Mouse (Mus musculus) midbrain, embryonic 13.5 days (tissue): ENCODE measurements around the gene Stard3. TPM values are rescaled to one million over a fixed set of nuclear protein-coding genes. Genes with fewer than 3 reads are reported as not detected.

Experiments used
- ATAC-seq: fragments of 200-750 bp; cut with Nextera tagmentation; 2 replicates; pipeline ENCODE4 v1.8.0; 2017; ENCODE audit warnings: mild to moderate bottlenecking, moderate TSS enrichment, moderate library complexity
- H3K27ac ChIP-seq: fragments of 300-500 bp; sonication (generic); 2 replicates; pipeline ENCODE4 v1.5.1; 2015; ENCODE audit warnings: inconsistent platforms, mild to moderate bottlenecking, moderate library complexity
- H3K27me3 ChIP-seq: fragments of 300-500 bp; sonication (generic); 2 replicates; pipeline ENCODE4 v1.6.1; 2015; ENCODE audit warnings: mild to moderate bottlenecking, inconsistent platforms
- H3K36me3 ChIP-seq: fragments of 300-500 bp; sonication (generic); 2 replicates; pipeline ENCODE4 v1.6.1; 2015; ENCODE audit warnings: mild to moderate bottlenecking, inconsistent platforms
- H3K4me1 ChIP-seq: fragments of 300-500 bp; sonication (generic); replicated peaks from 2 replicates; pipeline ENCODE4 v1.6.1; 2015; ENCODE audit warnings: inconsistent platforms
- H3K4me2 ChIP-seq: fragments of 300-500 bp; sonication (generic); replicated peaks from 2 replicates; pipeline ENCODE4 v1.6.1; 2015; ENCODE audit warnings: moderate library complexity, mild to moderate bottlenecking, inconsistent platforms
- H3K4me3 ChIP-seq: fragments of 300-500 bp; sonication (generic); replicated peaks from 2 replicates; pipeline ENCODE4 v1.5.1; 2015; ENCODE audit warnings: mild to moderate bottlenecking, inconsistent platforms
- H3K9ac ChIP-seq: fragments of 300-500 bp; sonication (generic); replicated peaks from 2 replicates; pipeline ENCODE4 v1.6.1; 2015; ENCODE audit warnings: mild to moderate bottlenecking, inconsistent platforms
- H3K9me3 ChIP-seq: fragments of 300-500 bp; sonication (generic); 2 replicates; pipeline ENCODE4 v1.6.1; 2016; ENCODE audit warnings: mild to moderate bottlenecking, inconsistent platforms
- WGBS: fragments of 180-500 bp; shearing (Covaris S2); methylation state at CpG from one replicate; pipeline ENCODE4 v1.1.7; 2015; 5-methylcytosine and 5-hydroxymethylcytosine counted together
- polyA plus RNA-seq: library from polyadenylated mRNA; unstranded; fragments of >200 nt; fragmentation: Nextera tagmentation; extraction: Ambion mirVana; gene quantifications from 2 replicates; pipeline ENCODE4 v1.2.1, GENCODE M21; 2015

The Stard3 gene
- polyA plus RNA-seq, 1 experiment from 2014 or later, result 46.9 TPM

- no peak for ATAC-seq
- Histone ChIP-seq H3K27ac (no peak overlapping the region), H3K9me3 (no peaks in the 10 kb centered on the region), H3K4me2 (no peak overlapping the region), H3K4me1 (peaks cover 27% of the 10 kb centered on the region), H3K36me3 (no peaks in the 10 kb centered on the region), H3K4me3 (no peak overlapping the region), H3K27me3 (peaks cover 86% of the 10 kb centered on the region), H3K9ac (no peak overlapping the region)
- WGBS, result 11% methylated on average over 4 of the region's 4 CpGs
Measured at GRCm38 (mm10) chr11:98340597-98340996, 17.6 kb upstream of the Stard3 start.

GRCm38 (mm10) chr11:98341174-98341573 is 17.0 kb upstream of the Stard3 start:
- H3K27me3 ChIP-seq, result peaks cover 85% of the 10 kb centered on the region
- WGBS, result 68% methylated on average over 4 of the region's 4 CpGs

DNA sequence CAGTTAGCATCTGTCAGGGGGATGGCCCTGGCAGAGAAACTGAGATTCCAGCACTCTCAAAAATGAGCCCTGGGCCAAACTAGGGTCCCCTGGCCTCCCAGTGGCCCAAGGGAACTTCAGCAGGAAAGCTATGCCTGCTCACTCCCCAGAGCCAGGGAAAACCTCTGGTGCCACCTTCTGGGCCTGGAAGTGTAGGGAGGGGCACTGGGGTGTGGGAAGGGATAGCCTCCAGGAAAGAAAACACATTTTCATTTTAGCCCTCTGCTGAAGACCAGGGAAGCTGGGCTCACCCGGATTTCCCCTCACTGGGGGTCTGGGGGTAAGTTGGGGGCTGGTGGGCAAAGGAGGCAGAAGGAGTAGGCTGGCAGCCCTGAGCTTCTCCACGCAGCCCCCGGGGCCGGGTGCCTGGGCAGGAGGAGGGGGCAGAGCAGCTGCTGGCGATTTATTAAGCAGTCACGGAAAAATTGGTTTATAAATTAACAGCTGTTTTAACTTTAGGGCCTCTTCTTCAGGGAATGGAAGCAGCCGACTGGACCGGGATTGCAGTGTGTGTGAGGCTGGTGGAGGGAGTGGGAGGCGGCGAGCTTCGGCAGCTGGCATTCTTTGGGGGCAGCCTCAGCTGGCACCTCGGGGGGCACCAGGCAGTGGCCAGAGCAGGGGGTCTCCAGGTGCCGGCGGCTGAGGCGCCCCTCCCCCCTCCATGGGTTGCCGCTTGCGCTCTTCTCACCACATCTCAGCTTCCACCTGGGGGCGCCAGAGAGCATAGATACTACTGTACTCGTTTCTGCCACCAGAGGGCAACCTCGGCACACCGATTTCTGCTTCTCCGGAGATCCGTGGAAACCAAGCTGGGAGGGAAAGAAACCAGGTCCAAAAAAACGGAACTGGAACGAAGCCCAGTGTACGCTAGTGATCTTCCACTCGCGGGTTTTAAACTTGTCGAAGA is 15.9 kb upstream of the Stard3 start:
- Histone ChIP-seq H3K4me2 (peak overlapping the region; percentile 48), H3K27me3 (peaks cover 85% of the 10 kb centered on the region), H3K27ac (0 out of 2 replicates have a peak overlapping the region, but pooled peaks have one; percentile 9)

More at GRCm38 (mm10) chr11:98341174-98341573, 17.0 kb upstream of the Stard3 start:
- H3K9me3 ChIP-seq, result no peaks in the 10 kb centered on the region
- H3K36me3 ChIP-seq, result no peaks in the 10 kb centered on the region
- no peak overlapping the region for H3K27ac ChIP-seq
- no peak for ATAC-seq
- H3K4me2 ChIP-seq, result no peak overlapping the region
- H3K4me3 ChIP-seq, result no peak overlapping the region
- H3K4me1 ChIP-seq, result peaks cover 27% of the 10 kb centered on the region
- no peak overlapping the region for H3K9ac ChIP-seq

GRCm38 (mm10) chr11:98345253-98345652 is 12.9 kb upstream of the Stard3 start:
- H3K4me3 ChIP-seq, result 0 out of 2 replicates have a peak overlapping the region, but pooled peaks have one; percentile 10
- no peak for ATAC-seq
- no peak overlapping the region for H3K9ac ChIP-seq

More for the DNA sequence above, 15.9 kb upstream of the Stard3 start:
- Histone ChIP-seq H3K36me3 (no peaks in the 10 kb centered on the region), H3K9me3 (no peaks in the 10 kb centered on the region), H3K4me3 (peak overlapping the region; percentile 24), H3K9ac (0 out of 2 replicates have a peak overlapping the region, but pooled peaks have one; percentile 28), H3K4me1 (peaks cover 31% of the 10 kb centered on the region)
- peak; percentile 63 for ATAC-seq
- WGBS, result 1% methylated on average over 29 of the region's 29 CpGs

DNA sequence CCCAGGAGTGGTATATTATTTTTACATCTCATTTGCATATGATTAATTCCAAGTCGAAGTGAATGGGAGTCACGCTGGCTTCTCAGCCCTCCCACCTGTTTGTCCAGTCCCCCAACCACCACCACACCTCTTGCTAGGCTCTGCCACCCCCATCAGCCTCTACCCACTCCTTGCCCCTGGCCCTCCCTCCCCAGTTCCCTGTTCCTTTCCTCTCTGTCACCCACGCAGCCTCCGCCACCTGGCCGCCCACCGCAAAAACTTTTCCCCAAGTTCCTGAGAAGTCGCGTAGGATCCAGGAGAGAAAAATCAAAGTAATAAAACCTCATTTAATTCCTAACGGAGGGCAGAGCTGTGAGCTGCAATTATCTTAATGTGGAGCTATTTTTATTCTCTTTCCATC is 12.0 kb upstream of the Stard3 start:
- Histone ChIP-seq H3K4me3 (no peak overlapping the region), H3K9ac (no peak overlapping the region), H3K27me3 (peaks cover 87% of the 10 kb centered on the region), H3K9me3 (no peaks in the 10 kb centered on the region), H3K27ac (no peak overlapping the region), H3K4me2 (no peak overlapping the region), H3K4me1 (peaks cover 32% of the 10 kb centered on the region), H3K36me3 (no peaks in the 10 kb centered on the region)
- no peak for ATAC-seq
- 6% methylated on average over 9 of the region's 9 CpGs for WGBS

More at GRCm38 (mm10) chr11:98345253-98345652, 12.9 kb upstream of the Stard3 start:
- Histone ChIP-seq H3K9me3 (no peaks in the 10 kb centered on the region), H3K36me3 (no peaks in the 10 kb centered on the region), H3K27me3 (peaks cover 85% of the 10 kb centered on the region), H3K27ac (no peak overlapping the region), H3K4me2 (peak overlapping the region; percentile 40), H3K4me1 (peaks cover 32% of the 10 kb centered on the region)
- 0% methylated on average over 14 of the region's 14 CpGs for WGBS

DNA sequence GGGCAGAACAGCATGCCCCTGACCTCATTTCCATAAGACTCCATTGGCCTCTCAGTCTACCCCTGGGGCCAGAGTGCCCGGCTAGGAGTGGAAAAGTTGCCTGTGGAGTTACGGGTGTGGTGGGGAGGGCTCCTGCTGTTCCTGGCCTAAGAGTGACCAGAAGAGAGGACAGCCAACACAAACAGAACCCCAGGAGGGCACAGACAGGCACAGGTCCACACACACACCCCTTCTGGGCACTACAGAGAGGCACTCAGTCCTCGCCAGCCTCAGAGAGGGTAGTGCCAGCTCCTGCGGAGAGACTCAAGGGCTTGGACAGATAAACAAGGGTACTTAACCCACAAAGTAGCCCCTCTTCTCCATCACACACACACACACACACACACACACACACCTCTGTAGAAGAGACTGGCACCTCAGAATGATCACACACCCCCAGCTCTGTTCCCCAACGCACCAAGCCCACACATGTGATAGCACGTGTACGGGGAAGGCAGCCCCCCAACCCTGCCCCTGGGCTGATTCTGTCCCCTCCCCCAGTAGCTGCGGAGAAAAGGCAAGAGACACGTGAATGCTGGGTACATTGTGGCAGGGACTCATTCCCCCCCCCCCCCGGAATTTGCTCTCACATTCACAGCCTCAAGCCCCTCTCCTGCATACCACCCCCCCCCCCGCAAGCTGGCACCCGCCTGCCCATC is 10.6 kb upstream of the Stard3 start:
- peaks cover 23% of the 10 kb centered on the region for H3K4me1 ChIP-seq
- no peak for ATAC-seq
- H3K9ac ChIP-seq, result peak overlapping the region; percentile 66; the same call in 1 of the 2 replicates

DNA sequence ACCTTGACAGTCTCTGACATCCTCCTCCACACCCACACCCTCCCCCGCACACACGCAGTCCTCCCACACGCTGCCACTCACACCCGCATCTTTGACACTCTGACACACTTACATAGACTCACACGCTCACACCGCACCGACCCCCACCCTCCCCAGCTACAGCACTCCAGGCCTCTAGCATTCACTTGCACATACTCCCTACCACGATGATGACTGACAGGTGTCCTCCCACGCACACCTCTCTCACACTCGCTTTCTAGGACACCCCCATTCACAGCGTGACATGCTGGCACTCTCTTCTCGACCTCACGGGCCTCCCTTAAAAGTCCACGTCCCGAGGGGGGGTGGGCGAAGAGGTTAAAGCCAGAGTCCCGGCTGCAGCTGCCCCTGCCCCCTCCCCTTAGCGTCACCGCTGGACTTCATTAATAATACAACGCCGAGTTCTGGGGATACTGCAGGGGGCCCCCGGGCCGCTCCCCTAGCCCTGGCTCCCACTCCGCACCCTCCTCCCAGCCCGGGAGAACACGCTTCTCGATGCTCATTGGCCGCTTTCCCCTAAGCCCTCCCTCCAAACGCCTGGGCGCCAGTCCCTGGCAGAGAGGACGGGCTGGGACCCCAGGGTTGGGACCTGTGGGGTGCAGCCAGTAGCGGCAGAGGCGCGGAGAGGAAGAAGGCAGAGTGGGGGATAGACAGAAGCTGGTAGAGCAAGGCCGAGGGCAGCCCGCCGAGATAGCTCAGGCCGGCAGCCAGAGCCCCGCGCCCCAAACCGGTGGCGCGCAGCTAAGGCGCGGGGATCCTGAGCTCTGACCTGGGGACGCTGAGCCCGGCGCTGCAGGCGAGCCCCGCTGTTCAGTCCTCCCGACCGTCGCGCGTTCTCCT is 9.8 kb upstream of the Stard3 start, which contains the start of gene Ppp1r1b:
TSS of gene Ppp1r1b (plus strand) at position 322 of the 879 bp plus-strand sequence.
- Histone ChIP-seq H3K27ac (no peak within 1 kb of the TSS), H3K4me2 (peak within 1 kb of the TSS; percentile 97), H3K4me1 (peaks cover 22% of the 10 kb centered on the region), H3K9me3 (no peaks in the 10 kb centered on the region), H3K36me3 (no peaks in the 10 kb centered on the region), H3K4me3 (peak within 1 kb of the TSS; percentile 54), H3K27me3 (peaks cover 95% of the 10 kb centered on the region), H3K9ac (peak within 1 kb of the TSS; percentile 66)
- under 1% methylated on average over 55 of the region's 55 CpGs for WGBS
- ATAC-seq, result peak; percentile 74

More for the DNA sequence above, 10.6 kb upstream of the Stard3 start:
- Histone ChIP-seq H3K27ac (no peak overlapping the region), H3K9me3 (no peaks in the 10 kb centered on the region), H3K27me3 (peaks cover 87% of the 10 kb centered on the region), H3K4me2 (peak overlapping the region; percentile 97), H3K36me3 (no peaks in the 10 kb centered on the region), H3K4me3 (peak overlapping the region; percentile 54)
- 3% methylated on average over 11 of the region's 12 CpGs for WGBS

DNA sequence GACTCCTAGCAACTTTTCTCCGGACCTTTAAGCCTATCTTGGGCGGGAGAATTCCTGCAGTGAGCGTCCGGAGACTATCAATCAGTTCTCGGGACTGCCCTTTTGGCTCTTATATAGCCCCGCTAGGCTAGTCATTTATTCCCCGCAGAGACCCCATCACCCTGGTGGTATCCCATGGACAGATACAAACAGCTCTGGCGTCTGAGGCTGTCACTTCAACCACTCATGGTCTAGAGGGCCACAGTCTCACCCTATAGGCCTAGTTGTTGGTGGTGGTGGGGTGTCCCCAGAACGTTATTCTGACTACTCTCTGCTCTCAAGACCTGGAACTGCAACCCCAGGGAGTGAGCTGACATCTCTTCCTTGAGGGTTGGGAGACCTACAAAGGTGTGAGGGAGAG is 8.9 kb upstream of the Stard3 start:
- Histone ChIP-seq H3K4me1 (peaks cover 22% of the 10 kb centered on the region), H3K9ac (peak overlapping the region; percentile 66; the same call in 1 of the 2 replicates), H3K27me3 (peaks cover 95% of the 10 kb centered on the region), H3K36me3 (no peaks in the 10 kb centered on the region), H3K9me3 (no peaks in the 10 kb centered on the region), H3K4me3 (peak overlapping the region; percentile 54), H3K4me2 (peak overlapping the region; percentile 97), H3K27ac (no peak overlapping the region)
- ATAC-seq, result no peak
- 4% methylated on average over 9 of the region's 9 CpGs for WGBS

GRCm38 (mm10) chr11:98352272-98352990 is 5.7 kb upstream of the Stard3 start:
- H3K36me3 ChIP-seq, result no peaks in the 10 kb centered on the region
- H3K27ac ChIP-seq, result no peak overlapping the region
- no peak overlapping the region for H3K4me2 ChIP-seq
- H3K9ac ChIP-seq, result no peak overlapping the region
- peaks cover 26% of the 10 kb centered on the region for H3K4me1 ChIP-seq
- H3K4me3 ChIP-seq, result no peak overlapping the region
- no peak for ATAC-seq
- 77% methylated on average over 18 of the region's 18 CpGs for WGBS
- H3K9me3 ChIP-seq, result no peaks in the 10 kb centered on the region
- peaks cover 82% of the 10 kb centered on the region for H3K27me3 ChIP-seq

DNA sequence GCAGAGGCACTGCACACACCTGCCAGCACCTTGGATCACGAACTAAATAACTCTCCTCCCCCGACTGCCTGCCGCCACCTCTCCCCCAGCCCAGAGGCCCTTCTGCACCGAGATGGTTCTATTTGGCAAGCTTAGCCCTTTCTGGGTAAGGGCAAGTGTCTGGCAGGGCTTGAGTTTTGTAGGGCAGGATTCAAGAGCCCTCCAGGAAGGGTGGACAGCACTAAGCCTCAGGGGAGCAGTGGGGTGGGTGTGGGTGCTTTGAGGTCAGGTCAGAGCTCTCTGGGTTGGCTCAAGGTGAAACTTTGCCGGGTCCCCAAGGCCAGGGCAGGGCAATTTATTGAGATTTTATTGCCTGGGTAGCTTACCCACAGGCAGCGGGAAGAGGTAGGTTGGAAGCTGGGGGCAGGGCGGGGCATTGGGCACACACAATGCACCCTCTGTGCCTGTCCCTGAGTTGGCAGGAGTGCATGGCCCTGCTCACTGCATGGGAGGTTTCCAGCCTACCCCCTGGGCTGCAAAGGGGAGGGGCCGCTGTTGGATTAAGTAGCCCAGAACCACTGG is 4.4 kb upstream of the Stard3 start:
- peaks cover 70% of the 10 kb centered on the region for H3K27me3 ChIP-seq
- H3K9ac ChIP-seq, result no peak overlapping the region
- ATAC-seq, result no peak
- H3K4me3 ChIP-seq, result no peak overlapping the region
- H3K9me3 ChIP-seq, result no peaks in the 10 kb centered on the region
- WGBS, result 41% methylated on average over 8 of the region's 8 CpGs
- peaks cover 19% of the 10 kb centered on the region for H3K4me1 ChIP-seq
- H3K27ac ChIP-seq, result no peak overlapping the region
- no peak overlapping the region for H3K4me2 ChIP-seq
- H3K36me3 ChIP-seq, result no peaks in the 10 kb centered on the region
